Mouse (Mus musculus): ENCODE results near the gene Scarb1.

Scarb1 gene

DNA sequence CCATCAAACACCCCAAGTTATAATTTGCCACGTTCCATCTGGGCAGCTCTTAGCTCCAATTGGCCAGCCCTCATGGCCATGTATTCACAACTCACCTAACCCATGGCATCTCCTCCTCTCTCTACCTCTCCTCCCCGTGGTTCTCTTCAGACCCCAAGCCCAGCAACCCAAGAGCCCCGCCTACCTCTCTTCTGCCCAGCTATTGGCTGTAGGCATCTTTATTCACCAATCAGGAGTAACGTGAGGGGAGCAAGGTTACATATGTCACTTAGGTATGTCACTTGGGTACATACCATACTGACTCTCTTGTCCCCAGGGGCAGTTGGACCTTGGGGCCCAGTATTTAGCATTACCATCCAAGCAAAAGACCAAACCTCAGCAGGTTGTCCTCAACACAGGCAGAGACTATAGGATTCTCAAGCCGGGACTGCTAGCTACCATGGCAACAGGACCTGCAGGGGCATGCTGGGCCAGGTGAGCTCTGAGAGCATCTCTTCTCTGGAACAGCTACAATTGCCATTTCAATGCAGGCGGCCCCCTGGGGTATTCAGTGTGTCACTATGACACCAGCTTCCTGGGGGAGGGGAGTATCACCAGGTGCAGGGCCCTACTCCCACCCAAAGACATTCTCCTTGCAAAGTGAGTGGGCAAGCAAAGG lies 100.6 kb downstream of the Scarb1 start:
- DNase-seq (ENCODE audit: low read depth, low spot score), result peak; percentile 79

DNA sequence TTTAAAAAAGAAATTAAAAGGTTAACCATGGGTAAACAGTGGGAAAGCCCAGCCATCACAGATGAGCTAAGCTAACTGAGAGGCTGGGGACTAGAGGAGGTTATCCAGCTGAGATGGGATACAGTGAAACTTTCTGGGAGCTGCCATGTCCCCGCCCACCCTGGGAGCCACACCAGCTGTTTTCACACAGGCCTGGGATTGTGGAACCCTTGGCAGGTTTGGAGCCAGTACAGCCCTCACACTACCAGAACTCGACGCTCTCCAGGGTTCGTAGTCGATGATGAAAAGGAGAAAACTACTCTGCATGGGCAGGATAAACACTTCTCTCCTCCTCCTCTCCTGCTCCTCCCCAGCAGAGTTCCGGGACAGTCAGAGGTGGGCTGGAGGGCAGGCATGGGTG lies 105.0 kb downstream of the Scarb1 start:
- no peak for DNase-seq (ENCODE audit: low read depth, low spot score)

DNA sequence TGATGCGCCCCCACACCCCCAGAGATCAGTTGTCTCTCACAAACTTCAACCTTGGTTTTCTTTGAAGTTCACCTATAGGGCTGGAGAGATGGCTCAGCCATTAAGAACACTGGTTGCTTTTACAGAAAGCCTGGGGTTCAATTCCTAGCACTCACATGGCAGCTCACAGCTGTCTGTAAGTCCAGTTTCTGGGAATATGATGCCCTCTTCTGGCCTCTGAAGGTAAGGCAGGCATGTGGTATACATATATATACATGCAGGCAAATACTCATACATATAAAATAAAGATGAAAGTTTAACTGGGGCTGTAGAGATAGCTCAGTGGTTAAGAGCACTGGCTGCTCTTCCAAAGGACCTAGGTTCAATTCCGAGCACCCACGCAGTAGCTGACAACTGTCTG lies 105.5 kb downstream of the Scarb1 start:
- DNase-seq (ENCODE audit: low read depth, low spot score), result peak; percentile 65

GRCm38 (mm10) chr5:125234399-125234798 lies 106.5 kb downstream of the Scarb1 start:
- DNase-seq (ENCODE audit: low read depth, low spot score), result no peak

DNA sequence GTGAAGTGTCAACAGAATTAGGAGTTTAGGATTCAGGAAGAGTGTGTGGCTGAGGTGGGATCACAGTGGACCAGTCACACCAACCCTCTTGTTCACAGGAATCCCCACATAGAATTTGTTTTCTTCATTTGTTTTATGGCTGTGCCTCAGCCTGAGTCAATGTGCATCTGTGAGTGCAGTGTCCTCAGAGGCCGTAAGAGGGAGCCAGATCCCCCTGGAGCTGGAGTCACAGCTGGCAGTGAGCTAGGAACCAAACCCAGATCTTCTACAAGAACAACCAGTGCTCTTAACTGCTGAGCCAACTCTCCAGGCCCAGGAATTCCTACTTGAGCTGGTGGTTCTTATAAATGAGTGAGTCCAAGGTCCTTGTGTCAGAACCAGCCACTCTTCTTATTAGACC lies 107.4 kb downstream of the Scarb1 start:
- peak; percentile 49 for DNase-seq (ENCODE audit: low read depth, low spot score)

DNA sequence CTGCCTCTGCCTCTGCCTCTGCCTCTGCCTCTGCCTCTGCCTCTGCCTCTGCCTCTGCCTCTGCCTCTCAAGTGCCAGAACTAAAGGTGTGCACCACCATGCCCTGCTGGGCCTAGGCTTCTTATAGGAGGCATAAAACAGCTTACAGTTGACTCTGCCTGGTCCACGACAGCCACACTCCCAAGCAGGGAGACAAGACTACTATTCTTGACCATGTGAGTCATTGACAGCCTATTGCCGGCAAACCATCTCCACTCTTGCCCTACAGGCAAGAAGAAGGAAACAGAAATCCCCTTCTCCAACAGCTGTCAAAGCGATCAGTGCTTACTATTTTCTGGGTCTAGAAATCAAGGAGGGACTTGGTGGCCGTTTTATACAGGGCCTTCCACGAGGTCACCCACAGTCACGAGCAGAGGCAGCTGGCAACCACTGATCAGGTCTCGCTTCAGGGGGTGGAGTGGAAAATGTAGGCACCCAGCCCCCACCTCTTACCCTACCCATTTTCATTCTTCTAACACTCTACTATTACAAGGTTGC lies 108.4 kb downstream of the Scarb1 start:
- no peak for DNase-seq (ENCODE audit: low read depth, low spot score)

DNA sequence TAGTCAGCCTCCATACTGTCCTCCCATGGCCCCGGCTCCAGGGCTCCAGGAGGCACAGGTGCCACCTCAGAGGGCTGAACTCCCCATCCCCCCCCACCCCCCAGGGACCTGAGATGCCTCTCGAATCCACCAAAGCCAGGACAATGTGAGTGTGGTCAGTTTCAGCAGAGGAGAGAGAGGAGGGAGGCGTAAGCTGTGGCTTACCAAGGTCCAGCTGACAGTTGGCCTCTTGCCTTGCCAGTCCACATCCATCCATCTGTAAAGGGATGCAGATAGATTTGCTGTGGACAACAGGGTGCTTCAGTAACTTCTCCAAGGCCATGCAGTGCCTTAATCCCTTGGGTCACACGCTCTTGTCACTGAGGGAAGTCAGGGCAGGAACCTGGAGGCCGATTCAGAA lies 110.4 kb downstream of the Scarb1 start:
- no peak for DNase-seq (ENCODE audit: low read depth, low spot score)

DNA sequence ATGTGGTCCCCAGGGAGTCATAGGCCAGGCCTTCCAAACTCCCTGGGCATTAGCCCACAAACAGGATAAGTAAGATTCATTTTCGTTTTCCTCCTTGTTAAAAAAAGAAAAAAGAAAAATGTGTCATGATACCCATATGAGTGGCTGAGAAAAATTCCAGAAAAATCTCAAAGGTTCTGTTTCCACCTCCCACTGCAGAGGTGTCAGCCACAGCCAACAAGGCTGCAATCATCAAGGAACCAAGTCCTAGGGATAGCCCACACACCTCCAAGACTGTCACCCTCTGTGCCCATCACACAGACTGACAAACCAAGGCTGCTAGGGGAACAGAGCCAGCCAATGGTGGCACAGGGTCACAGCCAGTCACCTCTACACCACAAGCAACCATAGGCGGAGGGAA lies 111.8 kb downstream of the Scarb1 start:
- DNase-seq (ENCODE audit: low read depth, low spot score), result no peak

DNA sequence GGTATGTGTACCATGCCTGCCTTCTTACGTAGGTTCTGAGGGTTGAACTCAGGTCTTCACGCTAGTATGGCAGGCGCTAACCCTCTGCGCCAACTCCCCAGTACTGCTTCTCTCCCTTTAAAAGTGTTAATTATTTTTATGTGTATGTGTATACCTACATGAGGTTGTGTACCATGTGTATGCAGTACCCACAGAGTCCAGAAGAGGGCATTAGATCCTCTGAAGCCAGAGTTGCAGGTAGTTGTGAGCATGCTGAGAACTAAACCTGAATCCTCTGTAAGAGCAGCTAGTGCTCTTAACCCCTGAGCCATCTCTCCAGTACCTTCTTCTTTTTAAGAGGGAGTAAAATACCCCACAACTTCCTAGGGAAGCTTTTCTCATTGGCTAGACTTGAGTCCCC lies 113.2 kb downstream of the Scarb1 start:
- peak; percentile 51 for DNase-seq (ENCODE audit: low read depth, low spot score)
